Mouse (Mus musculus): ENCODE data around the gene Myh9.

DNA sequence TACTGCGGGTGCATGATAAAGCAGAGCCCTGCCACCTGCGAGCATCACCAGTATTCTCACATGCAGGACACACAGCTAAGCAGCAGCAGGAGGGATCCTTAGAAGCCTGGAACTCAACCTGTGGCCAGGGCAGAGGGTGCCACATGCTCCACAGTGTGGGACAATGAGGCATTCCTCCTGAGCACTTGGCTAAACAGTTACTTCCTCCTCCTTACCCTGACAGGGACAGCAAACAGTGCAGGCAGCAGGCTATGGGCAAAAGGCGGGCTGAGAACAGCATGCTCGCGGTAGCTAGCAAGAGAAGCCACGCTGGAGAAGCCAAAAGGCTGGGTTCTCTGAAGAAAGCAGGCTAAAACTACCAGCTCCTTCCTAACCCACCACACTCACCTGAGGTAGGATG, 14.2 kb downstream of the Myh9 start:
- TF ChIP-seq CTCF (IDR thresholded peaks at IDR 0.05) (no peak), POLR2A (IDR thresholded peaks at IDR 0.05; ENCODE audit: insufficient read depth, low read depth, low read length) (no peak), EP300 (IDR thresholded peaks at IDR 0.05; ENCODE audit: insufficient read depth, low read depth, low read length) (no peak)
